Mouse (Mus musculus) limb, embryonic 14.5 days (tissue): ENCODE results near the gene Ipo11. TPM values are rescaled to one million over a fixed set of nuclear protein-coding genes. Genes with fewer than 3 reads are reported as not detected.

Source experiments
- ATAC-seq: fragments of 200-750 bp; cut with Nextera tagmentation; 2 replicates; pipeline ENCODE4 v1.8.0; 2017; ENCODE audit warnings: low read depth, moderate number of reproducible peaks, moderate TSS enrichment; ENCODE audit not compliant: low FRiP score
- DNase-seq: peaks from one replicate; pipeline ENCODE4 v3.0.0-alpha.2; 2015; ENCODE audit warnings: low spot score
- H3K27ac ChIP-seq: fragments of 300-500 bp; sonication (generic); replicated peaks from 2 replicates; pipeline ENCODE4 v1.5.1; 2014; ENCODE audit warnings: low read depth, mild to moderate bottlenecking, low read length, moderate library complexity, mixed read lengths
- H3K27me3 ChIP-seq: fragments of 300-500 bp; sonication (generic); 2 replicates; pipeline ENCODE4 v1.6.1; 2014; ENCODE audit warnings: low read length, mixed read lengths; ENCODE audit not compliant: control insufficient read depth, insufficient read depth
- H3K36me3 ChIP-seq: fragments of 300-500 bp; sonication (generic); 2 replicates; pipeline ENCODE4 v1.6.1; 2014; ENCODE audit warnings: mild to moderate bottlenecking, low read length, moderate library complexity, mixed read lengths; ENCODE audit not compliant: control insufficient read depth, insufficient read depth
- H3K4me1 ChIP-seq: fragments of 300-500 bp; sonication (generic); 2 replicates; pipeline ENCODE4 v1.6.1; 2014; ENCODE audit warnings: antibody characterized with exemption, low read length, mixed read lengths; ENCODE audit not compliant: control insufficient read depth, insufficient read depth
- H3K4me2 ChIP-seq: fragments of 300-500 bp; sonication (generic); replicated peaks from 2 replicates; pipeline ENCODE4 v1.6.1; 2014; ENCODE audit warnings: low read depth, mild to moderate bottlenecking, low read length, moderate library complexity; ENCODE audit not compliant: severe bottlenecking
- H3K4me3 ChIP-seq: fragments of 300-500 bp; sonication (generic); replicated peaks from 2 replicates; pipeline ENCODE4 v1.5.1; 2014; ENCODE audit warnings: low read length
- H3K9ac ChIP-seq: fragments of 300-500 bp; sonication (generic); 2 replicates; pipeline ENCODE4 v1.6.1; 2014; ENCODE audit warnings: mild to moderate bottlenecking, low read depth, low read length, moderate library complexity; ENCODE audit not compliant: severe bottlenecking
- H3K9me3 ChIP-seq: fragments of 300-500 bp; sonication (generic); 2 replicates; pipeline ENCODE4 v1.6.1; 2016; ENCODE audit warnings: low read length; ENCODE audit not compliant: control insufficient read depth
- POLR2A ChIP-seq: fragments of 200-500 bp; IDR thresholded peaks from 2 replicates; pipeline ENCODE4 v1.8.0; 2012; ENCODE audit warnings: inconsistent platforms, mild to moderate bottlenecking, moderate library complexity, borderline replicate concordance; ENCODE audit not compliant: insufficient read depth, insufficient read length; ENCODE audit errors: extremely low read depth
- WGBS: fragments of 180-500 bp; shearing (Covaris S2); extraction: QIAGEN DNeasy Blood & Tissue Kit; methylation state at CpG from one replicate; pipeline ENCODE4 v1.1.7; 2014; 5-methylcytosine and 5-hydroxymethylcytosine counted together
- polyA plus RNA-seq, 2 experiments: library from polyadenylated mRNA; depleted of rRNA in 1 of 2; stranded (reverse) in 1 of 2; unstranded in 1 of 2; fragments of >200 nt; fragmentation: Nextera tagmentation in 1 of 2; extraction: Ambion mirVana in 1 of 2; gene quantifications; 2 replicates each; pipeline versions ENCODE4 v1.2.1 to v1.2.3; 2012 to 2014

Gene Ipo11
- 32.3 and 34.0 TPM in 2 replicates for polyA plus RNA-seq (2012; rRNA removed)
- polyA plus RNA-seq (2014; fragmentation: Nextera tagmentation; extraction: Ambion mirVana), result 46.3 and 46.4 TPM in 2 replicates

DNA sequence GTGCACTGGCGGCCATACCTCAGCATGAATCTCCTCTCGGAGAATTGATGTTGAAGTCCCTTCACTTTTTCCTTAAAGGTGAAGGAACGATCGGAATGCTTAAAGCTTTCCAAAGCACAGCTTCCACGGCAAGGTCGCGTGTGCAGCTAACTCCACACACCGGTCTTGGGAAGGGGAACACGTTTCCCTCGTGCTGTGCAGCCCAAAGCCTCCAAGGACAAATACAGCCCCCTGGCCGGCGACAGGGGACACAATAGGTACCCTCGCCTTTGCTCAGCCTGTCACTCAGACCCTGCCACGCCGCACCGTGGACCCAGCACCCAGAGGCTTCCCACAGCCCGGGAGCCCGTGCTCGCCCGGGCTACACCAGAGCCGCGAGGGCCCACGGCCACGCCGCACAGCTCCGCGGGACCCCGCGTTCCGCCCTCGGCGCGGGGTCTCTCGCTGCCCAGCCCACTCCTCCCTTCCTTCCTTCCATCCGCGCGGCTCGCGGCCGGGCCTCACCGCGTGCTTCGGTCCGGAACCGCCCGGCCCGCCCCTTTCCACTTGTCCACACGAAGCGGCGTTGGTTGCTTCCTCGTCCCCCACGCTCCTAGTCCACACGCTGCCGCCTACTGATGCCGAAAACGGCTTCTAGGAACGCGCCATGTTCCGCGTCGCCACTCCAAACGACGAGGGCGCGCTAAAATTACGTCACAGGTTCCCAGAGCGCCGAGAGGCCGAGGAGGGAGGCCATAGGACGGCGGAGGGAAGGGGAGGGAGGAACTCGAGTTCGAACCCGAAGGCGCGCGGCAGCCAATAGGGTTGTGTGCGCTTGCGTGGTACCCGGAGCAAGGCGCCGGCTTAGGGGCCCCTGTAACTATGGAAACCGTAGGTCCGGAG lies at the start of gene Ipo11:
TSS of gene Ipo11 (minus strand) at position 703 of the 882 bp plus-strand sequence.
- peak within 1 kb of the TSS; percentile 98 for H3K4me3 ChIP-seq
- no peaks in the 10 kb centered on the region for H3K36me3 ChIP-seq
- DNase-seq (peak; percentile 97), ATAC-seq (peak; percentile 96)
- under 1% methylated on average over 62 of the region's 84 CpGs for WGBS
- peak; percentile 52; the same call in 1 of the 2 replicates for TF ChIP-seq POLR2A
- peak within 1 kb of the TSS; percentile 91 for H3K9ac ChIP-seq
- H3K4me2 ChIP-seq, result peak within 1 kb of the TSS; percentile 67
- H3K4me1 ChIP-seq, result 0 out of 2 replicates have a peak, but pooled peaks cover 2% of the 10 kb centered on the region
- H3K27me3 ChIP-seq, result no peaks in the 10 kb centered on the region
- no peaks in the 10 kb centered on the region for H3K9me3 ChIP-seq
- peak within 1 kb of the TSS; percentile 88 for H3K27ac ChIP-seq

DNA sequence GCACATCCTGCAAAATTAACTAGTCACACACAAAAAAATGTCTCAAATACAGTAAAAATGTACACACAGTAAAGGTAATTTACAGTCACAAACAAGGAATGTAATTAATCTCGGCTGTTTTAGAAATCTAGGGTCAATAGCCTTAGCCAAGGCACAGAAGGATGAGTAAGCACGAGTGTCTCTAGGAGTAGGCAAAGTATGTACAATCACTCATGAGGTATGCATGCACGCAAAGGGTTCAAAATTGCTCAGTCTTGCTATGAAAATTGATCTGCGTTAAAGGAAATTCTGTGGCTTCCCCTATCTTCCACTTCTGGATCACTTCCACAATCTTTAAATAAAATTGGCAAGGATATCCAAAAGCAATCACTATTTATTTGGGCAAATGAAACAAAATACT lies 24.7 kb upstream of the Ipo11 start:
- TF ChIP-seq POLR2A, result no peak
- no peak overlapping the region for H3K9ac ChIP-seq
- peaks cover 54% of the 10 kb centered on the region for H3K36me3 ChIP-seq

DNA sequence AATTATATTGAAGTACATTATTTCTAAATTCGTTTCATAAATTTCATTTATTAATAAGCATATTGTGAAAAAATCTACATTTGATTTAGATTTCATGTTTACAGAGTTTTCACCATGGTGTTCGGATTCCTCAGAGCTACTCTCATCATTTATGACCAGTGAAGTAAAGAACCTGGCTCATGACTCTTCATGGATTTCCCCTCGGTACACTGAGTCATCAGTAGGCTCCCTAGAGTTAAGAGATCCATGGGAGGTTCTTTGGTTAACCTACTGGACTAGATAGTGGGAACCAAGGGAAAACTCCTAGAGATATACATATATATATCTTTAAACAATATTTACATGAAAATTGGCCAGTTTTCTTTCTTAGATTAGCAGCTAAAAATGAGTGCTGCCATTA lies 23.8 kb upstream of the Ipo11 start:
- ATAC-seq (no peak), DNase-seq (no peak)
- no peak for TF ChIP-seq POLR2A
- Histone ChIP-seq H3K27me3 (no peaks in the 10 kb centered on the region), H3K4me1 (no peaks in the 10 kb centered on the region), H3K9me3 (no peaks in the 10 kb centered on the region), H3K27ac (no peak overlapping the region), H3K9ac (no peak overlapping the region), H3K36me3 (peaks cover 63% of the 10 kb centered on the region), H3K4me3 (no peak overlapping the region), H3K4me2 (no peak overlapping the region)
- WGBS, result 91% methylated on average over 3 of the region's 3 CpGs

More for the DNA sequence above, 24.7 kb upstream of the Ipo11 start:
- no peaks in the 10 kb centered on the region for H3K4me1 ChIP-seq
- ATAC-seq (no peak), DNase-seq (no peak)
- no peak overlapping the region for H3K4me2 ChIP-seq
- no peaks in the 10 kb centered on the region for H3K9me3 ChIP-seq
- 91% methylated on average over 4 of the region's 4 CpGs for WGBS
- H3K27me3 ChIP-seq, result no peaks in the 10 kb centered on the region
- H3K4me3 ChIP-seq, result no peak overlapping the region
- H3K27ac ChIP-seq, result no peak overlapping the region

DNA sequence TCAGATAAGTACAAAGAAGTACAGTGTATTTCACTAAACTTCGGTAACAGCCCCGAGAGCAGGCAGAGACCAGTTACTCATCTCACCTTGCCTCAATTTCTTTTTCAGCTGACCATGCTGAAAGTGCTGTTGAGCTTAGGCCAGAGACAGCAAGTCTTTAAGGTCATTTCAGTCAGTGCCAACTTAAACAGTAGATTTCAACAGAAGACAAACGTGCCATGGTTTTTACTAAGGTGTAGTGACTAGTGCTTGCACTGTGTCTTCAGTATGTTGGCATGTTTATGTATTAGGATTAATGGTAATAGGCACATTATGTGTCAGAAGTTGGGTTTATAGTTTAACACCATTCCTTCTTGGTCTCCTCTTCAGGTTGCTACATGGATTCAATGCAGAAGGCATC lies 21.5 kb upstream of the Ipo11 start:
- H3K36me3 ChIP-seq, result peaks cover 67% of the 10 kb centered on the region
- no peaks in the 10 kb centered on the region for H3K4me1 ChIP-seq
- no peak overlapping the region for H3K9ac ChIP-seq
- TF ChIP-seq POLR2A, result no peak
- no peak overlapping the region for H3K4me3 ChIP-seq
- ATAC-seq, result no peak
- no peaks in the 10 kb centered on the region for H3K27me3 ChIP-seq
- H3K9me3 ChIP-seq, result no peaks in the 10 kb centered on the region
- no peak for DNase-seq
- no peak overlapping the region for H3K4me2 ChIP-seq
- 89% methylated on average over 3 of the region's 3 CpGs for WGBS
- no peak overlapping the region for H3K27ac ChIP-seq

DNA sequence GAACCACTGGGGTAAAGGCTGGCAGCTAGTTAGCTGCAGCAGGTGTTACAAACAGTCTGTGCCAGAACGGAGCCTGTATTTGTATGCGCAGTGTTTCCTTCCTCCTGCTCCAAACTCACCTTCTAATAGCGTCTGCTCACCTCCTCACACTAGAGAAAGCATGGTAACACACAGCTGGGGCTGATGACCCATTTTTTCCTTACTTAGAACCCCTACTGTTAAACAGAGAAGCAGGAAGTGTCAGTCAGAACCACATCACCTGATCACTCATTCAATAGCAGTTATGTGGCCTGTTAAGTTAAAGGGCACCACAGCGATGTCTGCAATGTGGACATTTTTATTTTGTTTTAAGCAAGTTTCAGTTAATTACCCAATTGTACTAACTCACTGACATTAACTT lies 20.8 kb upstream of the Ipo11 start:
- H3K9me3 ChIP-seq, result no peaks in the 10 kb centered on the region
- H3K4me3 ChIP-seq, result no peak overlapping the region
- TF ChIP-seq POLR2A, result no peak
- H3K27ac ChIP-seq, result no peak overlapping the region
- H3K4me1 ChIP-seq, result no peaks in the 10 kb centered on the region
- no peaks in the 10 kb centered on the region for H3K27me3 ChIP-seq
- peaks cover 60% of the 10 kb centered on the region for H3K36me3 ChIP-seq
- no peak overlapping the region for H3K9ac ChIP-seq
- WGBS, result 84% methylated on average over 4 of the region's 4 CpGs
- no peak for ATAC-seq
- no peak for DNase-seq
- H3K4me2 ChIP-seq, result no peak overlapping the region
